Mouse (Mus musculus): ENCODE results near the gene Tlx3.

- TF ChIP-seq USF1 (IDR thresholded peaks at IDR 0.05; ENCODE audit: low read depth) = no peak
- TF ChIP-seq TCF12 (IDR thresholded peaks at IDR 0.05; ENCODE audit: insufficient read depth, poor library complexity, severe bottlenecking) = no peak
- TF ChIP-seq MYOG (IDR thresholded peaks at IDR 0.05; ENCODE audit: control insufficient read depth in 1 of 3, insufficient read depth in 1 of 3, insufficient read length in 2 of 3, low read depth in 2 of 3) = no peak
- no peak for TF ChIP-seq POLR2A (IDR thresholded peaks at IDR 0.05; ENCODE audit: insufficient read length, low read depth)
- no peak for TF ChIP-seq MYOD1 (IDR thresholded peaks at IDR 0.05; ENCODE audit: control insufficient read depth in 1 of 3, insufficient read length in 2 of 3, low read depth in 2 of 3)
- no peak for TF ChIP-seq POLR2AphosphoS2 (IDR thresholded peaks at IDR 0.05; ENCODE audit: insufficient read length, low read depth)
- no peak for TF ChIP-seq REST (IDR thresholded peaks at IDR 0.05; ENCODE audit: insufficient read depth, insufficient read length)
- TF ChIP-seq TCF3 (IDR thresholded peaks at IDR 0.05; ENCODE audit: insufficient read length, low read depth) = no peak
- TF ChIP-seq CEBPB (IDR thresholded peaks at IDR 0.05; ENCODE audit: insufficient read depth, poor library complexity, severe bottlenecking) = no peak
- no peak for TF ChIP-seq SRF (IDR thresholded peaks at IDR 0.05; ENCODE audit: control insufficient read depth, insufficient read length, low read depth)
These were observed 14.1 kb upstream of the Tlx3 start for GRCm38 (mm10) chr11:33217384-33218079.
